Mouse (Mus musculus) heart, adult 2 months (tissue): ENCODE data around the gene Itih1. TPM values are rescaled to one million over a fixed set of nuclear protein-coding genes. Genes with fewer than 3 reads are reported as not detected.

Experiments used
- DNase-seq, 2 experiments: peaks; one replicate each; pipeline ENCODE4 v3.0.0; 2021
- H3K27ac ChIP-seq: fragments of 200-600 bp; 2 replicates; pipeline ENCODE4 v1.8.1; 2022
- H3K27me3 ChIP-seq: fragments of 200-500 bp; 2 replicates; pipeline ENCODE4 v1.6.1; 2012; ENCODE audit warnings: mild to moderate bottlenecking, low read length, inconsistent platforms, mixed read lengths; ENCODE audit not compliant: control insufficient read depth, insufficient read depth
- H3K36me3 ChIP-seq: fragments of 200-500 bp; 2 replicates; pipeline ENCODE4 v1.6.1; 2012; ENCODE audit warnings: low read length, inconsistent platforms; ENCODE audit not compliant: control insufficient read depth, insufficient read depth
- H3K4me1 ChIP-seq: fragments of 200-500 bp; 2 replicates; pipeline ENCODE4 v1.6.1; 2011; ENCODE audit warnings: low read length; ENCODE audit not compliant: control insufficient read depth, insufficient read depth
- H3K4me3 ChIP-seq: fragments of 200-600 bp; 2 replicates; pipeline ENCODE4 v1.8.1; 2022
- H3K79me2 ChIP-seq: fragments of 200-500 bp; replicated peaks from 2 replicates; pipeline ENCODE4 v1.6.1; 2012; ENCODE audit warnings: mild to moderate bottlenecking, inconsistent platforms, low read length, moderate library complexity, mixed read lengths; ENCODE audit not compliant: control insufficient read depth, insufficient read depth
- H3K9ac ChIP-seq: fragments of 200-500 bp; 2 replicates; pipeline ENCODE4 v1.6.1; 2012; ENCODE audit warnings: low read depth, mild to moderate bottlenecking, control low read depth, inconsistent platforms, low read length, mixed read lengths
- CTCF ChIP-seq: fragments of 200-600 bp; IDR thresholded peaks from 2 replicates; pipeline ENCODE4 v1.8.1; 2022; ENCODE audit warnings: antibody characterized with exemption, mild to moderate bottlenecking, moderate library complexity
- EP300 ChIP-seq: fragments of 200-500 bp; IDR thresholded peaks from 2 replicates; pipeline ENCODE4 v1.6.1; 2011; ENCODE audit warnings: low read depth, low read length, control low read depth; ENCODE audit not compliant: insufficient read depth
- POLR2A ChIP-seq: fragments of 200-500 bp; IDR thresholded peaks from 2 replicates; pipeline ENCODE4 v1.6.1; 2011; ENCODE audit warnings: mild to moderate bottlenecking, low read depth, low read length, control low read depth; ENCODE audit not compliant: insufficient read depth
- WGBS: fragments of 180-500 bp; shearing (Covaris S2); methylation state at CpG from one replicate; pipeline ENCODE4 v1.1.7; 2018; 5-methylcytosine and 5-hydroxymethylcytosine counted together
- intact Hi-C: fragments of 180-260 bp; cut with DNase I; formaldehyde crosslinking; loops from one replicate; pipeline ENCODE4 v1.15.1; 2025
- polyA plus RNA-seq: library from polyadenylated mRNA; depleted of rRNA; stranded (reverse); fragments of >200 nt; gene quantifications from 2 replicates; pipeline ENCODE4 v1.2.3, GENCODE M21; 2012
- total RNA-seq, 2 experiments: library from RNA; stranded (reverse); gene quantifications; 2 replicates each; pipeline ENCODE4 v1.2.3; 2021

Gene Itih1
- total and polyA plus RNA-seq, 3 experiments: 0.04 TPM; not detected in 2

GRCm38 (mm10) chr14:30913404-30913803 is 29.7 kb downstream of the Itih1 start:
- no peak for DNase-seq
- H3K36me3 ChIP-seq: no peaks in the 10 kb centered on the region
- no peak overlapping the region for H3K27ac ChIP-seq
- H3K4me1 ChIP-seq: no peaks in the 10 kb centered on the region
- H3K79me2 ChIP-seq: no peaks in the 10 kb centered on the region
- no peak overlapping the region for H3K9ac ChIP-seq
- intact Hi-C loops: no loop called here
- WGBS: 67% methylated on average over 5 of the region's 5 CpGs
- H3K27me3 ChIP-seq: no peaks in the 10 kb centered on the region
- no peak for TF ChIP-seq POLR2A
- no peak for TF ChIP-seq CTCF
- no peak for TF ChIP-seq EP300
- H3K4me3 ChIP-seq: no peak overlapping the region

GRCm38 (mm10) chr14:30912641-30913040 is 30.4 kb downstream of the Itih1 start:
- Histone ChIP-seq H3K79me2 (no peaks in the 10 kb centered on the region), H3K27ac (no peak overlapping the region), H3K4me1 (no peaks in the 10 kb centered on the region), H3K4me3 (no peak overlapping the region), H3K36me3 (no peaks in the 10 kb centered on the region), H3K9ac (no peak overlapping the region), H3K27me3 (no peaks in the 10 kb centered on the region)
- WGBS: 79% methylated on average over 8 of the region's 8 CpGs
- TF ChIP-seq POLR2A (no peak), EP300 (no peak), CTCF (no peak)
- DNase-seq: no peak
- intact Hi-C loops: no loop called here

- H3K36me3 ChIP-seq: no peaks in the 10 kb centered on the region
- no peak overlapping the region for H3K9ac ChIP-seq
- no peak overlapping the region for H3K4me3 ChIP-seq
- H3K4me1 ChIP-seq: no peaks in the 10 kb centered on the region
- no peak overlapping the region for H3K27ac ChIP-seq
- no peaks in the 10 kb centered on the region for H3K27me3 ChIP-seq
- no peaks in the 10 kb centered on the region for H3K79me2 ChIP-seq
- TF ChIP-seq EP300 (no peak), POLR2A (no peak), CTCF (no peak)
- DNase-seq: no peak
- 90% methylated on average over 8 of the region's 8 CpGs for WGBS
- intact Hi-C loops: no loop called here
Observed at GRCm38 (mm10) chr14:30911141-30911540, 31.9 kb downstream of the Itih1 start.

GRCm38 (mm10) chr14:30907814-30908265 is 35.2 kb downstream of the Itih1 start:
- Histone ChIP-seq H3K36me3 (no peaks in the 10 kb centered on the region), H3K27ac (no peak overlapping the region), H3K9ac (no peak overlapping the region), H3K4me1 (no peaks in the 10 kb centered on the region), H3K79me2 (no peaks in the 10 kb centered on the region), H3K4me3 (no peak overlapping the region), H3K27me3 (no peaks in the 10 kb centered on the region)
- DNase-seq: no peak
- WGBS: 62% methylated on average over 3 of the region's 3 CpGs
- TF ChIP-seq POLR2A (no peak), EP300 (no peak), CTCF (no peak)
- intact Hi-C loops: no loop called here

- TF ChIP-seq EP300: no peak
- TF ChIP-seq CTCF: no peak
- no peak for TF ChIP-seq POLR2A
- no peaks in the 10 kb centered on the region for H3K27me3 ChIP-seq
- intact Hi-C loops: no loop called here
- H3K9ac ChIP-seq: no peak overlapping the region
- no peaks in the 10 kb centered on the region for H3K4me1 ChIP-seq
- DNase-seq: no peak
- WGBS: 75% methylated on average over 6 of the region's 6 CpGs
- no peaks in the 10 kb centered on the region for H3K79me2 ChIP-seq
- no peaks in the 10 kb centered on the region for H3K36me3 ChIP-seq
- no peak overlapping the region for H3K4me3 ChIP-seq
- H3K27ac ChIP-seq: no peak overlapping the region
Observed at GRCm38 (mm10) chr14:30906001-30906400, 37.1 kb downstream of the Itih1 start.

GRCm38 (mm10) chr14:30904307-30904706 is 38.8 kb downstream of the Itih1 start:
- no peaks in the 10 kb centered on the region for H3K79me2 ChIP-seq
- DNase-seq: no peak
- intact Hi-C loops: no loop called here
- H3K27ac ChIP-seq: no peak overlapping the region
- no peak overlapping the region for H3K4me3 ChIP-seq
- WGBS: 63% methylated on average over 8 of the region's 8 CpGs
- H3K36me3 ChIP-seq: no peaks in the 10 kb centered on the region
- no peaks in the 10 kb centered on the region for H3K4me1 ChIP-seq
- H3K9ac ChIP-seq: no peak overlapping the region
- no peaks in the 10 kb centered on the region for H3K27me3 ChIP-seq
- TF ChIP-seq POLR2A (no peak), CTCF (no peak), EP300 (no peak)
